Mouse (Mus musculus): Measurements from ENCODE around the gene Nr2f2. TPM values are rescaled to one million over a fixed set of nuclear protein-coding genes. Genes with fewer than 3 reads are reported as not detected.
A peak's percentile ranks its signal among the peaks of the same experiment; 100 is the strongest.

Nr2f2 gene
- polyA plus RNA-seq, 1 experiment from 2014 or later: 32.5 TPM

GRCm38 (mm10) chr7:70359791-70360581 is 6.5 kb downstream of the Nr2f2 start:
- Histone ChIP-seq H3K4me2 (ENCODE audit: low read length) (peak overlapping the region; percentile 86), H3K27me3 (ENCODE audit: control insufficient read depth, insufficient read depth, low read length) (peaks cover 51% of the 10 kb centered on the region), H3K36me3 (ENCODE audit: control insufficient read depth, insufficient read depth, low read length) (peaks cover 8% of the 10 kb centered on the region; the same call in 1 of the 2 replicates), H3K27ac (replicated peaks in 1 of 2; ENCODE audit: control insufficient read depth in 1 of 2, insufficient read depth in 1 of 2, low read depth in 2 of 2, low read length in 2 of 2) (peak overlapping the region; percentile 75 to 97), H3K4me1 (ENCODE audit: control insufficient read depth in 2 of 2, insufficient read depth in 2 of 2, low read length in 2 of 2) (peaks cover 2 to 6% of the 10 kb centered on the region in 2 experiments; a peak in 1 of 4 replicates), H3K4me3 (ENCODE audit: control insufficient read depth in 1 of 2, insufficient read depth in 1 of 2, low read depth in 1 of 2, low read length in 2 of 2) (peak overlapping the region; percentile 73 to 82), H3K9me3 (ENCODE audit: control insufficient read depth, low read length) (no peaks in the 10 kb centered on the region), H3K9ac (ENCODE audit: low read length) (peak overlapping the region; percentile 89)
- under 1% methylated on average over 74 of the region's 75 CpGs for WGBS
- ATAC-seq (ENCODE audit: insufficient number of reproducible peaks, insufficient read depth, low FRiP score, low read depth): no peak

- H3K27me3 ChIP-seq (ENCODE audit: control insufficient read depth, insufficient read depth, low read length): peaks cover 53% of the 10 kb centered on the region
- no peak for ATAC-seq (ENCODE audit: insufficient number of reproducible peaks, insufficient read depth, low FRiP score, low read depth)
- no peaks in the 10 kb centered on the region for H3K9me3 ChIP-seq (ENCODE audit: control insufficient read depth, low read length)
- WGBS: 0% methylated on average over 33 of the region's 33 CpGs
- peaks cover 8% of the 10 kb centered on the region; the same call in 1 of the 2 replicates for H3K36me3 ChIP-seq (ENCODE audit: control insufficient read depth, insufficient read depth, low read length)
- H3K9ac ChIP-seq (ENCODE audit: low read length): peak overlapping the region; percentile 89
- H3K4me1 ChIP-seq (ENCODE audit: control insufficient read depth in 2 of 2, insufficient read depth in 2 of 2, low read length in 2 of 2): peaks cover 2 to 6% of the 10 kb centered on the region in 2 experiments; a peak in 1 of 4 replicates
- peak overlapping the region; percentile 73 to 82 for H3K4me3 ChIP-seq (ENCODE audit: control insufficient read depth in 1 of 2, insufficient read depth in 1 of 2, low read depth in 1 of 2, low read length in 2 of 2)
- H3K4me2 ChIP-seq (ENCODE audit: low read length): peak overlapping the region; percentile 86
- H3K27ac ChIP-seq (replicated peaks in 1 of 2; ENCODE audit: control insufficient read depth in 1 of 2, insufficient read depth in 1 of 2, low read depth in 2 of 2, low read length in 2 of 2): peak overlapping the region; percentile 70 to 97
These were observed 7.5 kb downstream of the Nr2f2 start for GRCm38 (mm10) chr7:70358848-70359591.

GRCm38 (mm10) chr7:70358020-70358847 is 8.3 kb downstream of the Nr2f2 start:
- Histone ChIP-seq H3K4me1 (ENCODE audit: control insufficient read depth in 2 of 2, insufficient read depth in 2 of 2, low read length in 2 of 2) (peaks cover 2 to 6% of the 10 kb centered on the region in 2 experiments; a peak in 1 of 4 replicates), H3K9ac (ENCODE audit: low read length) (peak overlapping the region; percentile 89), H3K9me3 (ENCODE audit: control insufficient read depth, low read length) (no peaks in the 10 kb centered on the region), H3K4me2 (ENCODE audit: low read length) (peak overlapping the region; percentile 86), H3K27ac (replicated peaks in 1 of 2; ENCODE audit: control insufficient read depth in 1 of 2, insufficient read depth in 1 of 2, low read depth in 2 of 2, low read length in 2 of 2) (peak overlapping the region; percentile 70 to 97), H3K36me3 (ENCODE audit: control insufficient read depth, insufficient read depth, low read length) (peaks cover 8% of the 10 kb centered on the region; the same call in 1 of the 2 replicates), H3K4me3 (ENCODE audit: control insufficient read depth in 1 of 2, insufficient read depth in 1 of 2, low read depth in 1 of 2, low read length in 2 of 2) (peak overlapping the region; percentile 73 to 82), H3K27me3 (ENCODE audit: control insufficient read depth, insufficient read depth, low read length) (peaks cover 49% of the 10 kb centered on the region)
- 5% methylated on average over 33 of the region's 33 CpGs for WGBS
- ATAC-seq (ENCODE audit: insufficient number of reproducible peaks, insufficient read depth, low FRiP score, low read depth): no peak

- H3K36me3 ChIP-seq (ENCODE audit: control insufficient read depth, insufficient read depth, low read length): peaks cover 8% of the 10 kb centered on the region; the same call in 1 of the 2 replicates
- WGBS: 27% methylated on average over 17 of the region's 17 CpGs
- peak overlapping the region; percentile 89 for H3K9ac ChIP-seq (ENCODE audit: low read length)
- H3K27ac ChIP-seq (replicated peaks in 1 of 2; ENCODE audit: control insufficient read depth in 1 of 2, insufficient read depth in 1 of 2, low read depth in 2 of 2, low read length in 2 of 2): peak overlapping the region; percentile 10 to 97; a peak in 3 of 4 replicates
- H3K27me3 ChIP-seq (ENCODE audit: control insufficient read depth, insufficient read depth, low read length): peaks cover 47% of the 10 kb centered on the region
- H3K4me3 ChIP-seq (ENCODE audit: control insufficient read depth in 1 of 2, insufficient read depth in 1 of 2, low read depth in 1 of 2, low read length in 2 of 2): peak overlapping the region; percentile 73 to 82
- H3K4me1 ChIP-seq (ENCODE audit: control insufficient read depth in 2 of 2, insufficient read depth in 2 of 2, low read length in 2 of 2): peaks cover 2 to 6% of the 10 kb centered on the region in 2 experiments; a peak in 1 of 4 replicates
- ATAC-seq (ENCODE audit: insufficient number of reproducible peaks, insufficient read depth, low FRiP score, low read depth): no peak
- H3K4me2 ChIP-seq (ENCODE audit: low read length): peak overlapping the region; percentile 86
- H3K9me3 ChIP-seq (ENCODE audit: control insufficient read depth, low read length): no peaks in the 10 kb centered on the region
These were observed 9.0 kb downstream of the Nr2f2 start for GRCm38 (mm10) chr7:70357516-70358019.

- Histone ChIP-seq H3K4me3 (ENCODE audit: control insufficient read depth in 1 of 2, insufficient read depth in 1 of 2, low read depth in 1 of 2, low read length in 2 of 2) (peak overlapping the region; percentile 73 to 82), H3K4me1 (ENCODE audit: control insufficient read depth in 2 of 2, insufficient read depth in 2 of 2, low read length in 2 of 2) (peaks cover 2 to 6% of the 10 kb centered on the region in 2 experiments; a peak in 1 of 4 replicates), H3K27me3 (ENCODE audit: control insufficient read depth, insufficient read depth, low read length) (peaks cover 44% of the 10 kb centered on the region), H3K4me2 (ENCODE audit: low read length) (peak overlapping the region; percentile 86), H3K27ac (replicated peaks in 1 of 2; ENCODE audit: control insufficient read depth in 1 of 2, insufficient read depth in 1 of 2, low read depth in 2 of 2, low read length in 2 of 2) (0 out of 4 replicates have a peak overlapping the region, but pooled peaks of 1 of the 2 experiments have one; percentile 7), H3K9me3 (ENCODE audit: control insufficient read depth, low read length) (no peaks in the 10 kb centered on the region), H3K36me3 (ENCODE audit: control insufficient read depth, insufficient read depth, low read length) (peaks cover 8% of the 10 kb centered on the region; the same call in 1 of the 2 replicates), H3K9ac (ENCODE audit: low read length) (peak overlapping the region; percentile 89)
- no peak for ATAC-seq (ENCODE audit: insufficient number of reproducible peaks, insufficient read depth, low FRiP score, low read depth)
- WGBS: 56% methylated on average over 3 of the region's 3 CpGs
These were observed 9.6 kb downstream of the Nr2f2 start for GRCm38 (mm10) chr7:70356691-70357515.

- H3K4me3 ChIP-seq (ENCODE audit: control insufficient read depth in 1 of 2, insufficient read depth in 1 of 2, low read depth in 1 of 2, low read length in 2 of 2): peak overlapping the region; percentile 17 to 73; a peak in 3 of 4 replicates
- peak overlapping the region; percentile 86 for H3K4me2 ChIP-seq (ENCODE audit: low read length)
- H3K9me3 ChIP-seq (ENCODE audit: control insufficient read depth, low read length): no peaks in the 10 kb centered on the region
- peaks cover 44% of the 10 kb centered on the region for H3K27me3 ChIP-seq (ENCODE audit: control insufficient read depth, insufficient read depth, low read length)
- ATAC-seq (ENCODE audit: insufficient number of reproducible peaks, insufficient read depth, low FRiP score, low read depth): no peak
- 46% methylated on average over 5 of the region's 5 CpGs for WGBS
- H3K27ac ChIP-seq (replicated peaks in 1 of 2; ENCODE audit: control insufficient read depth in 1 of 2, insufficient read depth in 1 of 2, low read depth in 2 of 2, low read length in 2 of 2): no peak overlapping the region
- H3K4me1 ChIP-seq (ENCODE audit: control insufficient read depth in 2 of 2, insufficient read depth in 2 of 2, low read length in 2 of 2): peaks cover 2 to 6% of the 10 kb centered on the region in 2 experiments; a peak in 1 of 4 replicates
- peak overlapping the region; percentile 89 for H3K9ac ChIP-seq (ENCODE audit: low read length)
- peaks cover 8% of the 10 kb centered on the region; the same call in 1 of the 2 replicates for H3K36me3 ChIP-seq (ENCODE audit: control insufficient read depth, insufficient read depth, low read length)
These were observed 10.6 kb downstream of the Nr2f2 start for GRCm38 (mm10) chr7:70355691-70356568.
